Mouse (Mus musculus) cerebellum, adult 2 months (tissue): ENCODE measurements around the gene Adgrl3. TPM values are rescaled to one million over a fixed set of nuclear protein-coding genes. Genes with fewer than 3 reads are reported as not detected.
A peak's percentile ranks its signal among the peaks of the same experiment; 100 is the strongest.

Experiments
- DNase-seq, 2 experiments: peaks; one replicate each; pipeline ENCODE4 v3.0.0; 2021
- H3K27ac ChIP-seq: fragments of 200-500 bp; 2 replicates; pipeline ENCODE4 v1.5.1; 2012; ENCODE audit warnings: low read length, control low read depth, inconsistent platforms; ENCODE audit not compliant: insufficient read depth
- H3K27me3 ChIP-seq: fragments of 200-500 bp; 2 replicates; pipeline ENCODE4 v1.6.1; 2012; ENCODE audit warnings: inconsistent platforms, mild to moderate bottlenecking, low read length, moderate library complexity; ENCODE audit not compliant: control insufficient read depth, insufficient read depth
- H3K4me1 ChIP-seq: fragments of 200-500 bp; 2 replicates; pipeline ENCODE4 v1.6.1; 2011; ENCODE audit warnings: low read length; ENCODE audit not compliant: control insufficient read depth, insufficient read depth
- H3K4me3 ChIP-seq: fragments of 200-500 bp; replicated peaks from 2 replicates; pipeline ENCODE3; 2011; ENCODE audit warnings: mild to moderate bottlenecking, low read depth, low read length, control low read depth; ENCODE audit not compliant: insufficient read depth
- CTCF ChIP-seq: fragments of 200-500 bp; IDR thresholded peaks from 2 replicates; pipeline ENCODE4 v1.5.1; 2011; ENCODE audit warnings: low read depth, mild to moderate bottlenecking, control low read depth, low read length, moderate library complexity, borderline replicate concordance; ENCODE audit not compliant: insufficient read depth
- POLR2A ChIP-seq: fragments of 200-500 bp; IDR thresholded peaks from 2 replicates; pipeline ENCODE4 v1.6.1; 2011; ENCODE audit warnings: low read length, control low read depth, borderline replicate concordance; ENCODE audit not compliant: insufficient read depth
- WGBS: fragments of 180-500 bp; shearing (Covaris S2); methylation state at CpG from one replicate; pipeline ENCODE4 v1.1.7; 2018; 5-methylcytosine and 5-hydroxymethylcytosine counted together
- polyA plus RNA-seq: library from polyadenylated mRNA; depleted of rRNA; stranded (reverse); fragments of >200 nt; gene quantifications from 2 replicates; pipeline ENCODE4 v1.2.3, GENCODE M21; 2012

Gene Adgrl3
- polyA plus RNA-seq, 1 experiment = 59.3 TPM

DNA sequence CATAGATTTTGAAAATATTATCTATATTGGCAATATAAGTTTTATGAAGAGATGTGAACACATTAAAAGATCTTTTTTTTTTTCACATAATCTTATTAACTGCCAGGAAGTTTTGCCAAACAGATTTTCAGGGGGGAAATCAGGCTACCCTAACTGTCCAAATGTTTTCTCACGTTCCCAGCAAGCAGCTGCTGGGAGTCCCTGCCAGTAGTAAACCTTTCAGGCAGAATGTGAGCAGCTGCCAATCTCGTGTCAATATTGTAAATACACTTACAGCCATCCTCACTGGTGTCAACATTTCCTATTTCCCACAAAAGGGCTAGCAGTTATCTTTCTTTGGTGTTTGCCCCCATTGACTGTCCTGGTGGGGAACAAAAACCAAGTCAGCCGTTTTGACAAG, 107.7 kb downstream of the Adgrl3 start:
- Histone ChIP-seq H3K27ac (no peak overlapping the region), H3K4me1 (no peaks in the 10 kb centered on the region), H3K27me3 (no peaks in the 10 kb centered on the region), H3K4me3 (no peak overlapping the region)
- TF ChIP-seq POLR2A (no peak), CTCF (no peak)
- WGBS = 29% methylated on average over 3 of the region's 3 CpGs
- DNase-seq = no peak

DNA sequence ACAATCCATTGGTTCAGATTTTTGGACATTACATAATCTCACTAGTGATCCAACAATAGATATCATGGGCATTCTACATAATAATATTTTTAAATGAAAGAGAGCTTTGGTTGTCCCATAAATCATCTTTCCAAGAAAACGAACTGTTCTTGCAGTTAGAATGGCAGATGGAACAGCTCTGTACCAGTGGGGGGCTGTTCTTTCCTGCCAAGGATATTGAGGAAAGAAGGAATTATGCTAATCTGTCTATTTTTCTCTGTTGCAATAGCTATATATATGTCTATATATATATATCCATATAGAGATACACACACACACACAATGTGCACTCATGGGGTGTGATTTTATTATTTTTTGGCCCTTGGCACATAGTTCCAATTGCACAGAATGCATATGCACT, 116.5 kb downstream of the Adgrl3 start:
- H3K27me3 ChIP-seq = no peaks in the 10 kb centered on the region
- TF ChIP-seq POLR2A (no peak), CTCF (no peak)
- DNase-seq = peak; percentile 54 to 82
- no peak overlapping the region for H3K4me3 ChIP-seq
- H3K27ac ChIP-seq = no peak overlapping the region
- H3K4me1 ChIP-seq = no peaks in the 10 kb centered on the region; the same call in 1 of the 2 replicates
- WGBS = 10% methylated on average over 1 of the region's 1 CpGs

DNA sequence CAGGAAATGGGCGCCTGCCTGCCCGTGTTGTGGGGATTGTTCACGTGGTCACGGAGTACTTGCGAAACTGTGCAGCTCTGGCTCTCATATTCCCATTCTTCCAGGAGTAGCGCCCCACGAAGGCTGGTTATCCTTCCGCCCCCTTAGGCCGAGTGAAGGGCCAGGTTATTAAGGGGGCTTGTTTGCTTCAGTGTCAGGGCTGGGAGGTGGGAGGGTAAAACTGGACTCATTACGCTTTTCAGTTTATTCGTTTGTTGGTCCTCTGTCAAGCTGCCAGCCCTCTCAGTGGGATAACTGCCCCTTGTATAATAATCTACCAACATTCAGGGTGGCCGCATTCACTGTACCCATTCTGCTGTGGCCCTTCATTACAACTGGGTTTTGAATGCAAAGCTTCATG, 135.9 kb downstream of the Adgrl3 start:
- no peak for TF ChIP-seq POLR2A
- no peak for TF ChIP-seq CTCF
- H3K4me3 ChIP-seq = peak overlapping the region; percentile 23
- peak overlapping the region; percentile 69 for H3K27ac ChIP-seq
- H3K4me1 ChIP-seq = peaks cover 13% of the 10 kb centered on the region; the same call in 1 of the 2 replicates
- DNase-seq = peak; percentile 41 to 47
- WGBS = 45% methylated on average over 12 of the region's 12 CpGs
- no peaks in the 10 kb centered on the region for H3K27me3 ChIP-seq

DNA sequence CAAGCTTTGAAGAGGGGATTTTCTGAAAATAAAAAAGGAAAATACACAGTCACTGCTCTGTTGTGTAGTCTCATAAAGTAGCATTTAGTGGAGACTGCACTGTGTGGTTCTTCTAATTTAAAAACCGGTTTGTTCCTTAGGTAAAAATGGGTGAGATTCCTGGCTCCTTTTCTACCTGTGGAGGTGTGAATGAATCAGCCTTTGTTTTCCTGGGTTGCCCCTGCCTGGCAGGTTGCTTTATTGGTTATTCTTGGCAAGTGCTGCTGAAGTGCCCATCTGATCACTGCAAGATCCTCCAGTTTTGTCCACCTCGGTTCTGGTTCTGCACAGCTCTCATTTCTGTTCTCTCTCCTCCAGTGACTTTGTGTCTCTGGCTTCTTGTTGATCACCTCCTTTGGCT, 136.3 kb downstream of the Adgrl3 start:
- 4% methylated on average over 2 of the region's 2 CpGs for WGBS
- TF ChIP-seq CTCF (no peak), POLR2A (no peak)
- Histone ChIP-seq H3K4me1 (peaks cover 13% of the 10 kb centered on the region; the same call in 1 of the 2 replicates), H3K27me3 (no peaks in the 10 kb centered on the region), H3K27ac (no peak overlapping the region; the same call in 1 of the 2 replicates), H3K4me3 (no peak overlapping the region)
- DNase-seq = peak; percentile 65 to 88

DNA sequence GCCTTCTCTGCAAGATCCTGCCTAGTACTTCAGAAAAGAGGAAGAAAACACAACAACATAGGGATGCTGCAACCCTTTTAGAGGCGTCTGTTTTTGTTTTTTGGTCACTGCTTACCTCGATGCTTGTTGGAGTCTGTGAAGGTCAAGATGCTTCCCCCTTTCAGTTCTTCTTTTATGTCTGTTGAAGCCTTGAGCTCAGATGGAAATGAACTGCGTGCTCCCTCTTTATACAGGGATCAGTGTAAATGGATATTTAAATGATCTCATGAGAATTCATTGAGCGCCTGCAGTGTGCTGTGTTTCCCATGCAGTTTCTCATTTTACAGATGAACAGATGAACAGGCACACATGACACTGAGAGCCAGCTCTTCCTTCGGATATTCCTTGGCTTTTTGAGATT, 136.9 kb downstream of the Adgrl3 start:
- TF ChIP-seq POLR2A = no peak
- no peak for TF ChIP-seq CTCF
- H3K27me3 ChIP-seq = no peaks in the 10 kb centered on the region
- H3K4me1 ChIP-seq = peaks cover 13% of the 10 kb centered on the region; the same call in 1 of the 2 replicates
- no peak overlapping the region for H3K27ac ChIP-seq
- no peak overlapping the region for H3K4me3 ChIP-seq
- WGBS = 44% methylated on average over 5 of the region's 5 CpGs
- DNase-seq = no peak

DNA sequence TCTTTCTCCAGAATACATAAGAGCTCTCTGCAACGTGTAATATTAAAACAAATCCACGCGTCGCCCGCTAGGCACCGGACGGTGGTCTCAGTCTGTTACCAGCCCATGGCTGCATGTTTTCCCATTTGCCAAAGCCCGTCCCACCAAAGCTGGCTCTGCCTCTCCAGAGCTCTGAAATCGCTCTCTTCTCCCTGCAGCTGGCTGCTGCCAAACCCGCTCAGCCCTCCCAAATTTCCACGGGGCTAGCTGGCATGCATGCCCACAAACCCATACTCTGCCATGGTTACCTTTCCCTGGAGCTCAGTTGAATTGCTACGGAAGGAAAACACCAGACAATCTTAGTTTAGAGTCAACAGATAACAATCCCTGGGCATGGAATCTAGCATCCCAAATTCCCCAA, 139.1 kb downstream of the Adgrl3 start:
- no peak for DNase-seq
- TF ChIP-seq CTCF = no peak
- TF ChIP-seq POLR2A = no peak
- H3K4me1 ChIP-seq = peaks cover 13% of the 10 kb centered on the region; the same call in 1 of the 2 replicates
- H3K27ac ChIP-seq = no peak overlapping the region
- H3K27me3 ChIP-seq = no peaks in the 10 kb centered on the region
- 76% methylated on average over 12 of the region's 12 CpGs for WGBS
- no peak overlapping the region for H3K4me3 ChIP-seq

DNA sequence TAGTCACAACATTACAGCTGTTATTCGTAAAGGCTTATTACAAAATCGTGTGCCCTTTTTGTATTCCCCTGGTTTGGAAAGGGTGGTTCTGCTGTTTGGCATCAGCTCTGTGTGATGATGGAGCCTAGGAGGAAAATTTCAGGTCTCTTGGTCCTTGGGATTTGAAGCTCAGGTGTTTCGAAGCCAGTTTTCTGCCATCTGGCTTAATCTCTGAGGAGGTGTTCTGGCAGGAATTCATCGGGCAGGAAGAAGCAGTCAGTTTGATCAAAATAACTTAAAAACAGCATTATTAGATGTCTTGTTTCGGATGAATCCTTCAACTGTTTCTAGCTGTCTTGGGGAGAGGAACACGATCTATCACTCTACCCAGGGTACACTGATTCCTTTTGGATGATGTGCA, 140.5 kb downstream of the Adgrl3 start:
- 28% methylated on average over 6 of the region's 6 CpGs for WGBS
- Histone ChIP-seq H3K4me1 (peaks cover 10% of the 10 kb centered on the region; the same call in 1 of the 2 replicates), H3K4me3 (no peak overlapping the region), H3K27me3 (no peaks in the 10 kb centered on the region), H3K27ac (no peak overlapping the region)
- DNase-seq = peak in 1 of 2 experiments; percentile 58
- TF ChIP-seq POLR2A = no peak
- TF ChIP-seq CTCF = no peak

DNA sequence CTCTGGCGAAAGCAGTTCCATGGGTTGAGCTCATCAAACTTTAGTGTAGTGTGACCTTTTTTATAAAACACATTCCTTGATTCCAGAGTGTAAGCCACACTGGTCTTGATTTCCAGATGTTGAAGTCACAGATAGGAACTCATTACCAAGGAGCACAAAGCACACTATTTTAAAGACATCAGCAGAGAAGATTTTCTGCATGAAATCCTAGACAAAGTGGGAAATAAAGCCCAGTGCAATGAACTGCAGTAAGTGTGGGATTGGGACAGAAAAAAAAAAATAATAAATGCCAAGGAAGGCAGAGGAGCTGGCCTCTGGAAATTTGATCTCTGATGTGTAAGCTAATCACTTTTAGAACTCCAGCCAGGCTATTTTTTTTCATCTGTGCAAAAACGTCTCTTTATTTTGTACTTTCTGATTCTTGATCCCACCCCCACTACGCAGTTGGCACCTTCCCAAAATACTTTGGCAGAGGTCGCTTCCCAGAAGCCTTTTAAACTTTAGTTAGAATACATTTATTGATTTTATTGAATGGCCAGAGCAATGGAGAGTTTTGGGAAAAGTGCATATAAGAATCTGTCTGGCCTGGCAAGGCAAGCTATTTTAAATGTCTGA, 169.0 kb downstream of the Adgrl3 start:
- no peak overlapping the region for H3K4me3 ChIP-seq
- no peaks in the 10 kb centered on the region for H3K4me1 ChIP-seq
- TF ChIP-seq CTCF = no peak
- no peak for TF ChIP-seq POLR2A
- no peaks in the 10 kb centered on the region for H3K27me3 ChIP-seq
- no peak overlapping the region for H3K27ac ChIP-seq
- peak in 1 of 2 experiments; percentile 12 for DNase-seq
- WGBS = 33% methylated on average over 4 of the region's 4 CpGs
